Mouse (Mus musculus): ENCODE measurements around the gene Mif4gd.

- TF ChIP-seq CTCF (IDR thresholded peaks at IDR 0.05; ENCODE audit: extremely low read depth, insufficient read length, insufficient replicate concordance, low read depth, low read length) (no peak), POLR2A (IDR thresholded peaks at IDR 0.05; ENCODE audit: low read depth, low read length) (no peak)
These were observed 47.8 kb downstream of the Mif4gd start for GRCm38 (mm10) chr11:115564961-115565360.
